Mouse (Mus musculus) cerebellum, adult 18-20 months (tissue): ENCODE measurements at regions not wholly inside any gene's neighbourhood (a gene's known extent, or its start where the extent isn't known, plus 50 kb on each side); places are given as distances from the start of the nearest gene placed in this dataset.
"Not testable (repeated sequence)": the region's sequence is repeated elsewhere in the genome, so short reads cannot be mapped to it uniquely, and the experiment has no call there.

Source experiments
- DNase-seq, 2 experiments: peaks; one replicate each; pipeline ENCODE4 v3.0.0; 2021

- DNase-seq: no peak
These were observed 56.9 kb downstream of the Spata19 start for GRCm38 (mm10) chr9:27453476-27453875.

- no peak for DNase-seq
These were observed 57.5 kb downstream of the Spata19 start for GRCm38 (mm10) chr9:27453924-27454652.

- no peak for DNase-seq
These were observed 61.9 kb downstream of the Spata19 start for GRCm38 (mm10) chr9:27458335-27459040.

- DNase-seq: no peak
These were observed 64.4 kb downstream of the Spata19 start for GRCm38 (mm10) chr9:27461029-27461428.

GRCm38 (mm10) chr9:27464006-27464405, 67.4 kb downstream of the Spata19 start:
- DNase-seq: no peak

GRCm38 (mm10) chr9:27475468-27475867, 78.9 kb downstream of the Spata19 start:
- DNase-seq: no peak

- no peak for DNase-seq
These were observed 80.0 kb downstream of the Spata19 start for GRCm38 (mm10) chr9:27476636-27477035.

- DNase-seq: peak; percentile 14 to 17
These were observed 80.6 kb downstream of the Spata19 start for GRCm38 (mm10) chr9:27477079-27477687.

- no peak for DNase-seq
These were observed 81.7 kb downstream of the Spata19 start for GRCm38 (mm10) chr9:27478346-27478745.

GRCm38 (mm10) chr9:27501816-27502215, 105.2 kb downstream of the Spata19 start:
- DNase-seq: no peak

GRCm38 (mm10) chr9:27509157-27509556, 112.6 kb downstream of the Spata19 start:
- DNase-seq: no peak

GRCm38 (mm10) chr9:27509711-27510110, 113.1 kb downstream of the Spata19 start:
- DNase-seq: no peak

- no peak for DNase-seq
These were observed 114.6 kb downstream of the Spata19 start for GRCm38 (mm10) chr9:27511161-27511560.

- no peak for DNase-seq
These were observed 119.0 kb downstream of the Spata19 start for GRCm38 (mm10) chr9:27515427-27516110.

GRCm38 (mm10) chr9:27518031-27518430, 121.4 kb downstream of the Spata19 start:
- DNase-seq: no peak

GRCm38 (mm10) chr9:27519711-27520110, 123.1 kb downstream of the Spata19 start:
- DNase-seq: no peak

GRCm38 (mm10) chr9:27521181-27521580, 124.6 kb downstream of the Spata19 start:
- DNase-seq: no peak

GRCm38 (mm10) chr9:27526681-27527080, 130.1 kb downstream of the Spata19 start:
- DNase-seq: no peak

GRCm38 (mm10) chr9:27538480-27538879, 141.9 kb downstream of the Spata19 start:
- DNase-seq: no peak

GRCm38 (mm10) chr9:27541585-27542151, 145.1 kb downstream of the Spata19 start:
- DNase-seq: no peak

- not testable (repeated sequence) for DNase-seq
These were observed 158.1 kb downstream of the Spata19 start for GRCm38 (mm10) chr9:27554697-27555096.

GRCm38 (mm10) chr9:27556315-27557225, 160.0 kb downstream of the Spata19 start:
- DNase-seq: no peak
